ENCODE assay signal across 27 mouse cellular contexts in the genomic region with DNA sequence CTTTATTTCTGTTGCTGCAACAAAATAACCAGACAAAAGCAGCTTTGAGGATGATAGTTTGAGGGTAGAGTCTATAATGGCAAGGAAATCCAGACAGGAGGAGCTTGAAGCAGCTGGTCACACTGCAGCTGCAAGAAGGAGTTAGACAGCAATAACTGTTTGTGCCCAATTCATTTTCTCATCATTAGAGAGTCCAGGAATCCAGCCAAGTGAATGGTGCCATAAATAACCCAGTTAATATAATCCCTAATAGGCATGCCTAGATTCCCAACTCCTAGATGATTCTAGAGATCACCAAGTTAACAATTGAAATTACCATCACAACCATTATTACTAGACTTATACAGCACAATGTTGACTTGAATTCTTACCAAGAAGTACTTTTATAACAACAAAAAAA.
"Had no signal": no experiment of that assay in that cellular context is flagged by ENCODE, and none has a peak within 500 bp of the region (broad histone marks: within the 10 kb centered on the region; RNA-seq: fewer than 3 reads in every experiment).

No protein-coding gene starts in this region.

- H3K36me3 ChIP-seq: heart, embryonic 13.5 days; heart, embryonic 15.5 days; hindbrain, embryonic 10.5 days; hindbrain, embryonic 12.5 days; intestine, embryonic 15.5 days; limb, embryonic 10.5 days; limb, embryonic 12.5 days; liver, embryonic 13.5 days; liver, embryonic 15.5 days had no signal

- H3K4me2 ChIP-seq: heart, embryonic 11.5 days; heart, embryonic 13.5 days; heart, embryonic 15.5 days; hindbrain, embryonic 12.5 days; hindbrain, embryonic 14.5 days; intestine, embryonic 15.5 days; limb, embryonic 12.5 days; liver, embryonic 11.5 days; liver, embryonic 13.5 days; liver, embryonic 15.5 days had no signal

- H3K4me1 ChIP-seq: heart, embryonic 13.5 days; heart, embryonic 15.5 days; hindbrain, embryonic 10.5 days; hindbrain, embryonic 12.5 days; intestine, embryonic 15.5 days; limb, embryonic 10.5 days; limb, embryonic 12.5 days; liver, embryonic 13.5 days; liver, embryonic 15.5 days had no signal

- H3K9me3 ChIP-seq: heart, embryonic 13.5 days; heart, embryonic 15.5 days; hindbrain, embryonic 10.5 days; hindbrain, embryonic 12.5 days; intestine, embryonic 15.5 days; limb, embryonic 10.5 days; limb, embryonic 12.5 days; liver, embryonic 13.5 days; liver, embryonic 15.5 days had no signal

- ATAC-seq: hindbrain, embryonic 16.5 days; inflammation-experienced regulatory T-cells, adult 6 months; intestine, embryonic 15.5 days; intestine, postnatal 0 days had no signal

- H3K9ac ChIP-seq: heart, embryonic 13.5 days; heart, embryonic 15.5 days; hindbrain, embryonic 12.5 days; hindbrain, embryonic 14.5 days; intestine, embryonic 15.5 days; limb, embryonic 12.5 days; liver, embryonic 13.5 days; liver, embryonic 15.5 days had no signal

- H3K27me3 ChIP-seq: heart, embryonic 13.5 days; heart, embryonic 15.5 days; hindbrain, embryonic 12.5 days; intestine, embryonic 15.5 days; limb, embryonic 12.5 days; liver, embryonic 13.5 days; liver, embryonic 15.5 days had no signal

- H3K4me3 ChIP-seq: gastrocnemius, adult 2 months; heart, embryonic 13.5 days; heart, embryonic 15.5 days; hindbrain, embryonic 10.5 days; hindbrain, embryonic 12.5 days; intestine, embryonic 15.5 days; left cerebral cortex, adult 2 months; limb, embryonic 10.5 days; limb, embryonic 12.5 days; liver, embryonic 13.5 days; liver, embryonic 15.5 days had no signal

- DNase-seq: gastrocnemius, adult 2 months; gastrocnemius, postnatal 10 days; gastrocnemius, postnatal 25 days; heart, postnatal 14 days; heart, postnatal 4 days; kidney, adult 18-20 months; kidney, adult 8-10 months; kidney, postnatal 14 days; kidney, postnatal 36 days; liver; liver, embryonic 13.5 days had no signal

- H3K27ac ChIP-seq: gastrocnemius, adult 2 months; heart, embryonic 13.5 days; heart, embryonic 15.5 days; hindbrain, embryonic 10.5 days; hindbrain, embryonic 12.5 days; hindbrain, embryonic 14.5 days; intestine, embryonic 15.5 days; kidney, postnatal 0 days; left cerebral cortex, adult 2 months; limb, embryonic 10.5 days; limb, embryonic 12.5 days; liver, embryonic 13.5 days; liver, embryonic 15.5 days had no signal
